Mouse (Mus musculus): ENCODE measurements around the gene Pcx. TPM values are rescaled to one million over a fixed set of nuclear protein-coding genes. Genes with fewer than 3 reads are reported as not detected.

Pcx gene
- polyA plus RNA-seq, 1 experiment from 2014 or later = 19.6 TPM

GRCm38 (mm10) chr19:4535922-4536321 is 25.6 kb downstream of the Pcx start:
- Histone ChIP-seq H3K27me3 (ENCODE audit: control insufficient read depth, insufficient read depth, low read length) (no peaks in the 10 kb centered on the region), H3K36me3 (ENCODE audit: control insufficient read depth, insufficient read depth, low read length) (no peaks in the 10 kb centered on the region), H3K9ac (ENCODE audit: low read length) (no peak overlapping the region), H3K4me3 (ENCODE audit: low read depth, low read length) (no peak overlapping the region), H3K4me2 (ENCODE audit: low read depth) (no peak overlapping the region), H3K9me3 (ENCODE audit: control insufficient read depth, low read length) (no peaks in the 10 kb centered on the region), H3K27ac (ENCODE audit: low read depth, low read length) (no peak overlapping the region), H3K4me1 (ENCODE audit: control insufficient read depth, insufficient read depth, low read length) (no peaks in the 10 kb centered on the region)
- ATAC-seq (ENCODE audit: insufficient read depth, low FRiP score, low TSS enrichment) (no peak), DNase-seq (ENCODE audit: low spot score) (no peak)

DNA sequence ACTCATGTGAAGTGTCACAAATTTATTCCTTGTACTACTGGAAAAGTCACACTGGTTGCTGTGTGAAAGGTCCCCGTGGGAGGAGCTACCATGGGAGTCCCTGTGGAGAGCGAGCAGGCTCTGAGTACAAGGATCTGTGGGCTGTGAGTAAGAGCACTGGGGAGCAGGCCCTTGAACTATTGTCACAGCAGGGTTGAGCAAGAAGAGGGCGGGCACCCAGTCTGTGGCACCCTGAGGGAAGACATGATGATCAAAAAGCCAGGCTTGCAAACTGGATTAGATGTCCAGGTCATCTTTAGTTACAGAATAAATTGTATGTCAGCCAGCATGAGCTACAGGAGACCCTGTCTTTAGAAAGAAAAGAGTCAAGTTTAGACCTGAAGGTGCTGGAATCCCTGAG is 26.3 kb downstream of the Pcx start:
- Histone ChIP-seq H3K36me3 (ENCODE audit: control insufficient read depth, insufficient read depth, low read length) (no peaks in the 10 kb centered on the region), H3K4me1 (ENCODE audit: control insufficient read depth, insufficient read depth, low read length) (no peaks in the 10 kb centered on the region), H3K9me3 (ENCODE audit: control insufficient read depth, low read length) (no peaks in the 10 kb centered on the region), H3K27me3 (ENCODE audit: control insufficient read depth, insufficient read depth, low read length) (no peaks in the 10 kb centered on the region), H3K4me2 (ENCODE audit: low read depth) (no peak overlapping the region), H3K27ac (ENCODE audit: low read depth, low read length) (no peak overlapping the region), H3K4me3 (ENCODE audit: low read depth, low read length) (no peak overlapping the region), H3K9ac (ENCODE audit: low read length) (no peak overlapping the region)
- ATAC-seq (ENCODE audit: insufficient read depth, low FRiP score, low TSS enrichment) (no peak), DNase-seq (ENCODE audit: low spot score) (no peak)
- 73% methylated on average over 3 of the region's 3 CpGs for WGBS

DNA sequence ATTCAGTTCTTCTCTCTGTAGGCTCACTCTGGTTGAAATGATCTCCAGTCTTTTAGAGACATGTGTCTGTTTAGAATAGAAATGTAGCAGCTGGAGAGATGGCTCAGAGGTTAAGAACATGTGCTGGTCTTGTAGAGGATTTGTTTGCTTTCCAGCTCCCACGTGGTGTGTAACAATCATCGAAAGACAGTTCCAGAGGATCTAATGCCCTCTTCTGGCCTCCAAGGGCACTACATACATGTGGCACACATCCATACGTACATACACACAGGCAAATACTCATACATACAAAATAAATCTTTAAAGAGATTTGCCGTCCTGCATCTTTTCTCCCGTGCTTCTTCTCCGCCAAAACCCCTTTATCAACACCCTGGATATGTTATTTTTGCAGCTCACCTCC is 30.0 kb downstream of the Pcx start:
- Histone ChIP-seq H3K4me1 (ENCODE audit: control insufficient read depth, insufficient read depth, low read length) (no peaks in the 10 kb centered on the region), H3K36me3 (ENCODE audit: control insufficient read depth, insufficient read depth, low read length) (no peaks in the 10 kb centered on the region), H3K9ac (ENCODE audit: low read length) (no peak overlapping the region), H3K9me3 (ENCODE audit: control insufficient read depth, low read length) (no peaks in the 10 kb centered on the region), H3K4me2 (ENCODE audit: low read depth) (no peak overlapping the region), H3K27ac (ENCODE audit: low read depth, low read length) (no peak overlapping the region), H3K27me3 (ENCODE audit: control insufficient read depth, insufficient read depth, low read length) (no peaks in the 10 kb centered on the region), H3K4me3 (ENCODE audit: low read depth, low read length) (no peak overlapping the region)
- no peak for ATAC-seq (ENCODE audit: insufficient read depth, low FRiP score, low TSS enrichment)
- 90% methylated on average over 6 of the region's 6 CpGs for WGBS
- DNase-seq (ENCODE audit: low spot score) = no peak

DNA sequence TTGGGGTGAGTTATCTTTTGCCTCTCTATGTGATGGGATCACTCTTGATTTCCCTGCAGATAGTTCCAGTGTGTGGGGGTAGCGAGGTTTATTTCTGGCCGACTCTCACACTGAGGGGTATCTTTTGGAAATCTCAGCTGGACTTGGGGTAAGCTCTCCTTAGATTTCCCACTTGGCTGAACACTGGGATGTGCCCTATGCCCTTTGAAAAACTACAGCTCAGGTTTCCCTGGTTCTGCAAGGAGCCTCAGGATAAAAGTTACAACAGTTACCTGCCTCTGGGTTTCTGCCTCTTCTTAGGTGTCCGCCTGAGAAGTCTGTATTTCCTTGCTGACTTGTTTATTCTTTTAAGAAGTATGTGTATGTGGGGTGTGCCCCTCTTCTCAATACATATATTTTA is 30.7 kb downstream of the Pcx start:
- Histone ChIP-seq H3K27ac (ENCODE audit: low read depth, low read length) (no peak overlapping the region), H3K9ac (ENCODE audit: low read length) (no peak overlapping the region), H3K36me3 (ENCODE audit: control insufficient read depth, insufficient read depth, low read length) (no peaks in the 10 kb centered on the region), H3K9me3 (ENCODE audit: control insufficient read depth, low read length) (no peaks in the 10 kb centered on the region), H3K27me3 (ENCODE audit: control insufficient read depth, insufficient read depth, low read length) (no peaks in the 10 kb centered on the region), H3K4me1 (ENCODE audit: control insufficient read depth, insufficient read depth, low read length) (no peaks in the 10 kb centered on the region), H3K4me3 (ENCODE audit: low read depth, low read length) (no peak overlapping the region), H3K4me2 (ENCODE audit: low read depth) (no peak overlapping the region)
- no peak for ATAC-seq (ENCODE audit: insufficient read depth, low FRiP score, low TSS enrichment)
- no peak for DNase-seq (ENCODE audit: low spot score)
- 91% methylated on average over 3 of the region's 3 CpGs for WGBS

DNA sequence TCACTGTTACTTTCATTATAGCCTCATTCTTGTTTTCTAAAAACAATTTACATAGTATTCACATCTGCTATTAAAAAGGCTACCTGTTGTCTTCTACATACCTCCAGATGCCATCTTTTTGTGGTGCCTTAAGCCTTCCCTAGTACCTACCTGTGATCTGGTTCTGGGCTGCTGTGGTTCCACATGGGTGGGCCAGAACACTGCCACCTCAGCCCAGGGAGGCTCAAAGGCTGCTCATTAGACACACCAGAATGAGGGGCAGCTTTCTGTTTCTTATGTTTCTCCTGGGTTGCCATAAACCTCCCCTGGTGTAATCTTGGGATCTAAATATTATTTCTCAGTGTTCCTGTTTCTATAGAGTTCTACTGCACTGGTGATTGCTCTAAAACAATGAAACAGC is 31.8 kb downstream of the Pcx start:
- Histone ChIP-seq H3K4me1 (ENCODE audit: control insufficient read depth, insufficient read depth, low read length) (no peaks in the 10 kb centered on the region), H3K27me3 (ENCODE audit: control insufficient read depth, insufficient read depth, low read length) (no peaks in the 10 kb centered on the region), H3K27ac (ENCODE audit: low read depth, low read length) (no peak overlapping the region), H3K9me3 (ENCODE audit: control insufficient read depth, low read length) (no peaks in the 10 kb centered on the region), H3K4me2 (ENCODE audit: low read depth) (no peak overlapping the region), H3K9ac (ENCODE audit: low read length) (no peak overlapping the region), H3K36me3 (ENCODE audit: control insufficient read depth, insufficient read depth, low read length) (no peaks in the 10 kb centered on the region), H3K4me3 (ENCODE audit: low read depth, low read length) (no peak overlapping the region)
- DNase-seq (ENCODE audit: low spot score) (no peak), ATAC-seq (ENCODE audit: insufficient read depth, low FRiP score, low TSS enrichment) (no peak)

GRCm38 (mm10) chr19:4545091-4545490 is 34.8 kb downstream of the Pcx start:
- WGBS = 91% methylated on average over 4 of the region's 4 CpGs
- H3K27me3 ChIP-seq (ENCODE audit: control insufficient read depth, insufficient read depth, low read length) = no peaks in the 10 kb centered on the region
- ATAC-seq (ENCODE audit: insufficient read depth, low FRiP score, low TSS enrichment) (no peak), DNase-seq (ENCODE audit: low spot score) (no peak)
- H3K4me1 ChIP-seq (ENCODE audit: control insufficient read depth, insufficient read depth, low read length) = no peaks in the 10 kb centered on the region
- no peak overlapping the region for H3K9ac ChIP-seq (ENCODE audit: low read length)
- no peaks in the 10 kb centered on the region for H3K36me3 ChIP-seq (ENCODE audit: control insufficient read depth, insufficient read depth, low read length)
- no peak overlapping the region for H3K4me3 ChIP-seq (ENCODE audit: low read depth, low read length)
- no peak overlapping the region for H3K4me2 ChIP-seq (ENCODE audit: low read depth)
- no peak overlapping the region for H3K27ac ChIP-seq (ENCODE audit: low read depth, low read length)
- no peaks in the 10 kb centered on the region for H3K9me3 ChIP-seq (ENCODE audit: control insufficient read depth, low read length)

DNA sequence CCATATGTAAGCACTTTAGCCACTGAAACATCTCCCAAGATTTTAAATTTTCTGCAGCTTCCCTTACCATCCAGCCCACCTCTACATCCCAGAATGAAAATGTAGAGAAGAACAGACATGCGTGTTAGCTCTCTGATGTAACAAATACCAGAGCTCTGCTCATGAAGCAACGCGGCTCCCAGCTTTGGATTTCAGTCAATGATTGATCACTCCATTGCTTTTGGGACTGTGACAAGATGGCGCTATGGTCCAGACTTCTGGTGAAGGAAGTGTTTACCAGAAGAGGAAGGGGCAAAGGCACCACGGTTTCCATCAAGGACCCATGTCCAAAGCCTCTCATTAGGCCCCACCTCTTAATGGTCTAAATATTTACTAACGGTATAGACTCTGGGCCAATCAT is 35.6 kb downstream of the Pcx start:
- H3K9ac ChIP-seq (ENCODE audit: low read length) = no peak overlapping the region
- H3K27ac ChIP-seq (ENCODE audit: low read depth, low read length) = no peak overlapping the region
- no peaks in the 10 kb centered on the region for H3K9me3 ChIP-seq (ENCODE audit: control insufficient read depth, low read length)
- no peak overlapping the region for H3K4me3 ChIP-seq (ENCODE audit: low read depth, low read length)
- no peaks in the 10 kb centered on the region for H3K36me3 ChIP-seq (ENCODE audit: control insufficient read depth, insufficient read depth, low read length)
- no peaks in the 10 kb centered on the region for H3K27me3 ChIP-seq (ENCODE audit: control insufficient read depth, insufficient read depth, low read length)
- H3K4me1 ChIP-seq (ENCODE audit: control insufficient read depth, insufficient read depth, low read length) = no peaks in the 10 kb centered on the region
- DNase-seq (ENCODE audit: low spot score) (no peak), ATAC-seq (ENCODE audit: insufficient read depth, low FRiP score, low TSS enrichment) (no peak)
- no peak overlapping the region for H3K4me2 ChIP-seq (ENCODE audit: low read depth)
- 93% methylated on average over 6 of the region's 6 CpGs for WGBS

GRCm38 (mm10) chr19:4547801-4548200 is 37.5 kb downstream of the Pcx start:
- H3K4me2 ChIP-seq (ENCODE audit: low read depth) = no peak overlapping the region
- no peak overlapping the region for H3K4me3 ChIP-seq (ENCODE audit: low read depth, low read length)
- no peaks in the 10 kb centered on the region for H3K4me1 ChIP-seq (ENCODE audit: control insufficient read depth, insufficient read depth, low read length)
- no peaks in the 10 kb centered on the region for H3K36me3 ChIP-seq (ENCODE audit: control insufficient read depth, insufficient read depth, low read length)
- ATAC-seq (ENCODE audit: insufficient read depth, low FRiP score, low TSS enrichment) (no peak), DNase-seq (ENCODE audit: low spot score) (no peak)
- H3K27ac ChIP-seq (ENCODE audit: low read depth, low read length) = no peak overlapping the region
- WGBS = 85% methylated on average over 6 of the region's 6 CpGs
- no peak overlapping the region for H3K9ac ChIP-seq (ENCODE audit: low read length)
- H3K27me3 ChIP-seq (ENCODE audit: control insufficient read depth, insufficient read depth, low read length) = no peaks in the 10 kb centered on the region
- H3K9me3 ChIP-seq (ENCODE audit: control insufficient read depth, low read length) = no peaks in the 10 kb centered on the region

DNA sequence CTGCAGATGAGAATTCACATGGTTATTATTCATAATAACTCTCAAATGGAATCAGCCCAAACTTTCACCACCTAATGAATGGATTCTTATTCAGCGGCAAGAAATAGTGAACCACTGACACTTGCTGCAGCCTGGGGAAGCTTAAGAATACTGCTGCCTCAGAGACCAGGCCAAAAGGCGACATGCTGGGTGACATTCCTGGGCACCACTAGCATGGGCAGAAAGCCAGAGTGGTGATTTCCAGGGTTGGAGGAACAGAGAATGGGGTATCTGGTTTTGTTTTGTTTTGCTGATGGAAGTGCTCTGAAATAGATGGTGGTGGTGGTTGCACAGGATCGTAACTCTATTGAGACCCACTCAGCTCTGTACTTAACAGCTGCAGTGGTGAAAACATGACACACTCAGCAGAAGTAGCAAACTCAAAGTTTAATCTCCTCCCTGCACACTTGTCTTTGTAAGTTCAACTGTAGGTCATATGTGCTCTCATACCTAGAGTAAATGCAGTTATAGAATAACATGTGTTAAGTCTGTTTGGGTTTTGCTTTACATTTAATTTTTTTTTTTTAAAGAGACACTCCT is 38.1 kb downstream of the Pcx start:
- Histone ChIP-seq H3K36me3 (ENCODE audit: control insufficient read depth, insufficient read depth, low read length) (no peaks in the 10 kb centered on the region), H3K9me3 (ENCODE audit: control insufficient read depth, low read length) (no peaks in the 10 kb centered on the region), H3K27ac (ENCODE audit: low read depth, low read length) (no peak overlapping the region), H3K9ac (ENCODE audit: low read length) (no peak overlapping the region), H3K27me3 (ENCODE audit: control insufficient read depth, insufficient read depth, low read length) (no peaks in the 10 kb centered on the region), H3K4me3 (ENCODE audit: low read depth, low read length) (no peak overlapping the region), H3K4me2 (ENCODE audit: low read depth) (no peak overlapping the region), H3K4me1 (ENCODE audit: control insufficient read depth, insufficient read depth, low read length) (no peaks in the 10 kb centered on the region)
- 85% methylated on average over 3 of the region's 3 CpGs for WGBS
- ATAC-seq (ENCODE audit: insufficient read depth, low FRiP score, low TSS enrichment) (no peak), DNase-seq (ENCODE audit: low spot score) (no peak)
